Mouse (Mus musculus) liver, embryonic 14.5 days (tissue): ENCODE data around the gene Pmf1.

ENCODE experiments used
- CTCF ChIP-seq: IDR thresholded peaks from 2 replicates; pipeline ENCODE4 v1.5.1; 2016; ENCODE audit warnings: antibody characterized with exemption, low read depth, control low read depth
- EP300 ChIP-seq: IDR thresholded peaks from 2 replicates; pipeline ENCODE4 v1.6.1; 2016; ENCODE audit warnings: antibody characterized with exemption, low read depth

- TF ChIP-seq CTCF: no peak
- no peak for TF ChIP-seq EP300
Observed at GRCm38 (mm10) chr3:88395288-88395687, 14.8 kb downstream of the Pmf1 start.
